Mouse (Mus musculus) cerebellum, adult 9-11 months (tissue): ENCODE results near the gene Armt1.

ENCODE experiments used
- DNase-seq: peaks from one replicate; pipeline ENCODE4 v3.0.0; 2022

Armt1 gene

GRCm38 (mm10) chr10:4432123-4432931 is at the start of gene Armt1, which contains the start of gene Rmnd1:
Gene Armt1, plus strand, starts transcription at chr10:4432467.
Gene Rmnd1, minus strand, starts transcription at chr10:4432388.
- DNase-seq, result peak; percentile 98

GRCm38 (mm10) chr10:4384244-4384643 is 48.0 kb upstream of the Armt1 start:
- peak; percentile 62 for DNase-seq

- DNase-seq, result peak; percentile 97
These were observed 45.4 kb upstream of the Armt1 start for GRCm38 (mm10) chr10:4386609-4387591.

GRCm38 (mm10) chr10:4387701-4388383 is 44.4 kb upstream of the Armt1 start, which contains the start of gene Zbtb2:
Gene Zbtb2, minus strand, starts transcription at chr10:4388108.
- peak; percentile 83 for DNase-seq

- DNase-seq, result no peak
These were observed 43.9 kb upstream of the Armt1 start for GRCm38 (mm10) chr10:4388384-4388745.

- no peak for DNase-seq
These were observed 43.2 kb upstream of the Armt1 start for GRCm38 (mm10) chr10:4389036-4389435.

GRCm38 (mm10) chr10:4389461-4390112 is 42.7 kb upstream of the Armt1 start:
- no peak for DNase-seq

GRCm38 (mm10) chr10:4390550-4390949 is 41.7 kb upstream of the Armt1 start:
- no peak for DNase-seq

- no peak for DNase-seq
These were observed 41.2 kb upstream of the Armt1 start for GRCm38 (mm10) chr10:4391076-4391475.

GRCm38 (mm10) chr10:4391851-4392250 is 40.4 kb upstream of the Armt1 start:
- DNase-seq, result no peak

GRCm38 (mm10) chr10:4395321-4395720 is 36.9 kb upstream of the Armt1 start:
- DNase-seq, result no peak

GRCm38 (mm10) chr10:4398058-4398457 is 34.2 kb upstream of the Armt1 start:
- no peak for DNase-seq

GRCm38 (mm10) chr10:4404895-4405491 is 27.3 kb upstream of the Armt1 start:
- DNase-seq, result peak; percentile 58

- DNase-seq, result no peak
These were observed 26.8 kb upstream of the Armt1 start for GRCm38 (mm10) chr10:4405511-4405910.

- no peak for DNase-seq
These were observed 25.1 kb upstream of the Armt1 start for GRCm38 (mm10) chr10:4407191-4407590.

- no peak for DNase-seq
These were observed 7.0 kb upstream of the Armt1 start for GRCm38 (mm10) chr10:4425245-4425644.

- peak; percentile 25 for DNase-seq
These were observed 1.9 kb upstream of the Armt1 start for GRCm38 (mm10) chr10:4430399-4430798.

GRCm38 (mm10) chr10:4430826-4431225 is 1.4 kb upstream of the Armt1 start:
- peak; percentile 79 for DNase-seq

- no peak for DNase-seq
These were observed 533 bp upstream of the Armt1 start for GRCm38 (mm10) chr10:4431746-4432122.

GRCm38 (mm10) chr10:4432996-4433755 is 909 bp downstream of the Armt1 start:
- DNase-seq, result no peak

- DNase-seq, result peak; percentile 36
These were observed 1.6 kb downstream of the Armt1 start for GRCm38 (mm10) chr10:4433871-4434270.
